Mouse (Mus musculus) CH12.LX (cell line): ENCODE measurements at regions not wholly inside any gene's neighbourhood (a gene's known extent, or its start where the extent isn't known, plus 50 kb on each side); places are given as distances from the start of the nearest gene placed in this dataset.

Experiments used
- DNase-seq: peaks from one replicate; pipeline ENCODE4 v3.0.0-alpha.2; 2013; ENCODE audit errors: extremely low read depth
- H3K27ac ChIP-seq: 2 replicates; pipeline ENCODE4 v1.5.1; 2012; ENCODE audit warnings: low read depth, mild to moderate bottlenecking, control low read depth, moderate library complexity; ENCODE audit not compliant: insufficient read depth
- H3K27me3 ChIP-seq: replicated peaks from 2 replicates; pipeline ENCODE3; 2012; ENCODE audit warnings: inconsistent platforms
- H3K36me3 ChIP-seq, 2 experiments: replicated peaks in 1 of 2; 2 replicates each; pipeline versions ENCODE3 to v1.6.1; 2012; ENCODE audit warnings: inconsistent platforms in 1 of 2, low read length in 1 of 2, mild to moderate bottlenecking in 1 of 2, mixed read lengths in 1 of 2, moderate library complexity in 1 of 2; ENCODE audit not compliant: control insufficient read depth in 1 of 2, insufficient read depth in 1 of 2
- H3K4me1 ChIP-seq, 2 experiments: 2 replicates each; pipeline ENCODE4 v1.6.1; 2012; ENCODE audit warnings: inconsistent platforms in 1 of 2, moderate library complexity in 1 of 2; ENCODE audit not compliant: insufficient read depth in 2 of 2, control insufficient read depth in 1 of 2
- H3K4me2 ChIP-seq: 2 replicates; pipeline ENCODE4 v1.6.1; 2012; ENCODE audit warnings: low read depth, mild to moderate bottlenecking, control low read depth; ENCODE audit not compliant: poor library complexity, insufficient read depth, severe bottlenecking
- H3K4me3 ChIP-seq, 3 experiments: fragments of 150-350 bp in 1 of 3; sonication (generic) in 1 of 3; replicated peaks in 1 of 3; 2 replicates each; pipeline versions ENCODE3 to v1.5.1; 2011 to 2012; ENCODE audit warnings: low read depth in 2 of 3, low read length in 2 of 3, mild to moderate bottlenecking in 2 of 3, moderate library complexity in 2 of 3, control low read depth in 1 of 3, improper control_type of control experiment in 1 of 3, inconsistent platforms in 1 of 3, mixed read lengths in 1 of 3; ENCODE audit not compliant: poor library complexity in 1 of 3
- H3K79me2 ChIP-seq: replicated peaks from 2 replicates; pipeline ENCODE4 v1.6.1; 2012; ENCODE audit warnings: mild to moderate bottlenecking, moderate library complexity; ENCODE audit not compliant: control insufficient read depth, poor library complexity, insufficient read depth, severe bottlenecking; ENCODE audit errors: extremely low read depth
- H3K9ac ChIP-seq: 2 replicates; pipeline ENCODE4 v1.6.1; 2012; ENCODE audit warnings: low read depth, mild to moderate bottlenecking, control low read depth, moderate library complexity; ENCODE audit not compliant: insufficient read depth
- H3K9me3 ChIP-seq: replicated peaks from 2 replicates; pipeline ENCODE3; 2012; ENCODE audit warnings: low read length, inconsistent platforms, mixed read lengths
- CTCF ChIP-seq, 2 experiments: IDR thresholded peaks in 1 of 2; conservative IDR thresholded peaks in 1 of 2; 2 replicates each; pipeline ENCODE4 v1.5.1; 2011 to 2012; ENCODE audit warnings: low read depth in 2 of 2, low read length in 2 of 2, improper control_type of control experiment in 1 of 2, inconsistent platforms in 1 of 2, mild to moderate bottlenecking in 1 of 2, moderate library complexity in 1 of 2
- ELF1 ChIP-seq: IDR thresholded peaks from 2 replicates; pipeline ENCODE4 v1.6.1; 2014; ENCODE audit warnings: low read depth, mild to moderate bottlenecking, inconsistent platforms, low read length, improper control_type of control experiment
- EP300 ChIP-seq: IDR thresholded peaks from 2 replicates; pipeline ENCODE4 v1.6.1; 2011; ENCODE audit warnings: low read length, improper control_type of control experiment
- GABPA ChIP-seq: IDR thresholded peaks from 2 replicates; pipeline ENCODE4 v1.6.1; 2012; ENCODE audit warnings: low read depth, low read length, improper control_type of control experiment, inconsistent platforms; ENCODE audit not compliant: insufficient replicate concordance
- IRF4 ChIP-seq: IDR thresholded peaks from 2 replicates; pipeline ENCODE4 v1.6.1; 2014; ENCODE audit warnings: low read depth, mild to moderate bottlenecking, inconsistent platforms, low read length, improper control_type of control experiment
- JUN ChIP-seq: IDR thresholded peaks from 2 replicates; pipeline ENCODE4 v1.6.1; 2011; ENCODE audit warnings: low read depth, mild to moderate bottlenecking, low read length, improper control_type of control experiment, moderate library complexity; ENCODE audit not compliant: insufficient read depth
- JUND ChIP-seq: conservative IDR thresholded peaks from 2 replicates; pipeline ENCODE4 v1.6.1; 2011; ENCODE audit warnings: low read depth, low read length, improper control_type of control experiment
- MAX ChIP-seq: IDR thresholded peaks from 2 replicates; pipeline ENCODE4 v1.6.1; 2011; ENCODE audit warnings: low read length, improper control_type of control experiment
- MAZ ChIP-seq: IDR thresholded peaks from 2 replicates; pipeline ENCODE4 v1.6.1; 2012; ENCODE audit warnings: low read depth, mild to moderate bottlenecking, inconsistent platforms, low read length, improper control_type of control experiment, moderate library complexity
- MXI1 ChIP-seq: IDR thresholded peaks from 2 replicates; pipeline ENCODE4 v1.6.1; 2011; ENCODE audit warnings: mild to moderate bottlenecking, low read depth, low read length, improper control_type of control experiment
- MYC ChIP-seq: IDR thresholded peaks from 2 replicates; pipeline ENCODE4 v1.6.1; 2011; ENCODE audit warnings: low read depth, mild to moderate bottlenecking, improper control_type of control experiment, low read length
- NELFE ChIP-seq: IDR thresholded peaks from 2 replicates; pipeline ENCODE4 v1.6.1; 2011; ENCODE audit warnings: low read depth, low read length, improper control_type of control experiment
- NRF1 ChIP-seq: IDR thresholded peaks from 2 replicates; pipeline ENCODE4 v1.6.1; 2014; ENCODE audit warnings: low read depth, mild to moderate bottlenecking, inconsistent platforms, low read length, improper control_type of control experiment, moderate library complexity
- PAX5 ChIP-seq: IDR thresholded peaks from 2 replicates; pipeline ENCODE4 v1.6.1; 2012; ENCODE audit warnings: low read length, inconsistent platforms, mixed read lengths
- POLR2A ChIP-seq: IDR thresholded peaks from 2 replicates; pipeline ENCODE4 v1.6.1; 2011; ENCODE audit warnings: low read depth, mild to moderate bottlenecking, improper control_type of control experiment, low read length
- POLR2AphosphoS2 ChIP-seq: IDR thresholded peaks from 2 replicates; pipeline ENCODE4 v1.6.1; 2011; ENCODE audit warnings: low read depth, low read length, improper control_type of control experiment
- RAD21 ChIP-seq: IDR thresholded peaks from 2 replicates; pipeline ENCODE4 v1.6.1; 2011; ENCODE audit warnings: low read depth, mild to moderate bottlenecking, low read length, improper control_type of control experiment, moderate library complexity
- SIN3A ChIP-seq: IDR thresholded peaks from 2 replicates; pipeline ENCODE4 v1.6.1; 2012; ENCODE audit warnings: low read length, improper control_type of control experiment, inconsistent platforms
- TBP ChIP-seq: conservative IDR thresholded peaks from 2 replicates; pipeline ENCODE4 v1.6.1; 2011; ENCODE audit warnings: low read depth, low read length, improper control_type of control experiment
- ZC3H11A ChIP-seq: IDR thresholded peaks from 2 replicates; pipeline ENCODE4 v1.6.1; 2012; ENCODE audit warnings: low read depth, mild to moderate bottlenecking, inconsistent platforms, low read length, improper control_type of control experiment
- ZKSCAN1 ChIP-seq: IDR thresholded peaks from 2 replicates; pipeline ENCODE4 v1.6.1; 2012; ENCODE audit warnings: low read depth, inconsistent platforms, low read length, improper control_type of control experiment, borderline replicate concordance
- dilution Hi-C: fragments of 300-500 bp; cut with MboI; formaldehyde crosslinking; loops from 2 replicates; pipeline ENCODE4 v1.14.3; 2020; ENCODE audit warnings: low sequenced_read_pairs; ENCODE audit not compliant: extremely low pct_unique_long_range_greater_than_20kb, extremely low pct_ligation_motif_present
- in situ Hi-C: fragments of 300-500 bp; cut with MboI; formaldehyde crosslinking; loops from 3 replicates; pipeline ENCODE4 v1.14.3; 2019; ENCODE audit warnings: low sequenced_read_pairs, low pct_ligation_motif_present, low pct_unique_long_range_greater_than_20kb, mixed read lengths

DNA sequence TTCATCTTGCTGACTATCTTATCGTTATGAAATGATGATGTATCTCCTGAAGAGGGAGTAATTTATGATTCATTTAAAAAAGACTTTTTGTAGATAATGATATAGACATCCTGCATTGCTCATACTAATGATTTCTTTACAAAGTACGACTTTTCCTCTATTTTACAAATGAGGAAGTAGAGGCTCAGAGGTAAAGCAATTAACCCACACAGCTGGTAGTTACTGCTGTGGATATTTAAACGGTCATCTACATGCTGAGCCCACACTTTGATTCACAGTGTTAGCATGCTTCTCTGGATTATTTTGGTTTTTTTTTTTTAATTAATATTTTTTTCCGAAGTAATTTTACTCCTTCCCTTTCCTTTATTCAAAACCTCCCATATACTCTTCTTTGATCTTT lies 348.7 kb upstream of the Galnt5 start:
- dilution Hi-C loops (no loop called here), in situ Hi-C loops (no loop called here)
- no peaks in the 10 kb centered on the region for H3K9me3 ChIP-seq
- H3K4me1 ChIP-seq: no peaks in the 10 kb centered on the region
- no peaks in the 10 kb centered on the region for H3K27me3 ChIP-seq
- H3K9ac ChIP-seq: no peak overlapping the region
- H3K4me3 ChIP-seq: no peak overlapping the region
- DNase-seq: no peak
- TF ChIP-seq ZC3H11A: no peak
- no peak for TF ChIP-seq PAX5
- no peak for TF ChIP-seq IRF4
- TF ChIP-seq SIN3A: no peak
- TF ChIP-seq MAZ: no peak
- no peak for TF ChIP-seq ZKSCAN1
- no peak for TF ChIP-seq POLR2A
- no peak for TF ChIP-seq EP300
- no peak for TF ChIP-seq MYC
- TF ChIP-seq TBP: no peak
- no peak for TF ChIP-seq POLR2AphosphoS2
- TF ChIP-seq RAD21: no peak
- H3K36me3 ChIP-seq: no peaks in the 10 kb centered on the region
- H3K4me2 ChIP-seq: no peak overlapping the region
- H3K27ac ChIP-seq: no peak overlapping the region
- H3K79me2 ChIP-seq: no peaks in the 10 kb centered on the region

DNA sequence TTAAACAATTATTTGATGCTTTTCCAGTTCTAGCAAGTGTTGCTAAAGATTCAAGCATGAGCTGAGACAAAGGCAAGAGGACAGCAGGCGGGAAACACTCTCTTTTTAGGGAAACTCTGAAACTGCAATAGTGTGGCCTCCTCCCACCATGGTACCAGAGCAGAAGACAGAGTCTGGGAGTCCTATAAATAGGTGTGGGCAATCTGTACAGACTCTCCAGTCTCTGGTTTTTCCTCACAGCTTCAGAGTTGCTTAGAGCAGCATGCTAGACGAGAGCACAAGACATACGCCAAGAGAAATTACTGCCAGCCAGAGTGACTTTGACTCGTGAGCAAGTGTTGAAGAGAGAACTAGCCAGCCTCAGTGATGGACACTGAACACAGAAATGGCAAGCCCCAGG lies 340.3 kb upstream of the Galnt5 start:
- no peaks in the 10 kb centered on the region for H3K36me3 ChIP-seq
- no peaks in the 10 kb centered on the region for H3K9me3 ChIP-seq
- no peak overlapping the region for H3K9ac ChIP-seq
- no peak overlapping the region for H3K27ac ChIP-seq
- H3K79me2 ChIP-seq: no peaks in the 10 kb centered on the region
- H3K4me3 ChIP-seq: no peak overlapping the region
- no peak for TF ChIP-seq IRF4
- TF ChIP-seq POLR2AphosphoS2: no peak
- TF ChIP-seq NRF1: no peak
- no peak for TF ChIP-seq MAZ
- no peak for TF ChIP-seq CTCF (conservative IDR thresholded peaks at IDR 0.05 in 1 of 2, IDR thresholded peaks at IDR 0.05 in 1 of 2; ENCODE audit: low read depth in 2 of 2, low read length in 2 of 2)
- TF ChIP-seq GABPA: no peak
- TF ChIP-seq JUN: no peak
- TF ChIP-seq ELF1: no peak
- no peak for TF ChIP-seq EP300
- TF ChIP-seq JUND: no peak
- no peak for TF ChIP-seq MXI1
- no peak for TF ChIP-seq NELFE
- no peak for TF ChIP-seq MAX
- no peak for TF ChIP-seq RAD21
- H3K4me1 ChIP-seq: peaks cover 0 to 7% of the 10 kb centered on the region in 2 experiments; a peak in 2 of 4 replicates
- no peak overlapping the region for H3K4me2 ChIP-seq
- no peak for DNase-seq
- in situ Hi-C loops: no loop called here
- no peaks in the 10 kb centered on the region for H3K27me3 ChIP-seq
- dilution Hi-C loops: no loop called here
